Mouse (Mus musculus) gastrocnemius, postnatal 10 days (tissue): ENCODE results near the gene Pithd1. TPM values are rescaled to one million over a fixed set of nuclear protein-coding genes. Genes with fewer than 3 reads are reported as not detected.

ENCODE experiments used
- DNase-seq: peaks from one replicate; pipeline ENCODE4 v3.0.0; 2021; ENCODE audit warnings: mixed read lengths
- long read RNA-seq, 2 experiments: library from polyadenylated mRNA; stranded (forward); transcript quantifications; one replicate each; pipeline ENCODE4 v2.0.0; 2021
- total RNA-seq, 2 experiments: library from RNA; stranded (reverse); gene quantifications; 2 replicates each; pipeline ENCODE4 v1.2.3; 2021

The Pithd1 gene
- 10 to 100 TPM; 22.0 to 23.5 TPM for total RNA-seq
- long read RNA-seq, experiment 1, transcript Pithd1-201 (6 exons, 1,700 nt) = major isoform, 59 of 63 reads
- long read RNA-seq, experiment 1, partial matches to known transcripts = 0 of 63 reads
- long read RNA-seq, experiment 1, other reads (novel, unspliced or antisense) = 4 of 63 reads
- long read RNA-seq, experiment 2, transcript Pithd1-201 (6 exons, 1,700 nt) = major isoform, 50 of 52 reads
- long read RNA-seq, experiment 2, partial matches to known transcripts = 0 of 52 reads
- long read RNA-seq, experiment 2, other reads (novel, unspliced or antisense) = 2 of 52 reads

- DNase-seq = peak; percentile 93
These were observed at the start of gene Pithd1 for GRCm38 (mm10) chr4:135986943-135987710. Gene Pithd1, minus strand, starts transcription at chr4:135987264.

DNA sequence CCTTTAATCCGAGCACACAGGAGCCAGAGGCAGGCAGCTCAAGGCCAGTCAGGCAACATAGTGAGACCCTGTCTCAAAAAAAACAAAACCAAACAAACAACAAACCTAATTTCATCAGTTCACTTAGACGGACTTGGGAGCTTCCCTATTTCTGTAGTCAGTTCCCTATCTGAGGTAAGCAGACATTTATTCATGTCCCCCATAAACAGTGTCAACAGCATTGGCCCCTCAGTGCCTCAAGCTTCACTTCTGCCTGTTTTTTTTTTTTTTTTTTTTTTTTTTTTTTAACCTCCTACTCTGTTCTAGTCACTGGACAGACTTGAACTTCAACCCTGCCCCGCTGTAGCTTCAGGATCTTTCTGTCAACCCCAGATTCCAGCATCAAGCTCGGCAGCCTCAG lies 48.0 kb upstream of the Pithd1 start:
- no peak for DNase-seq

GRCm38 (mm10) chr4:136033231-136033630 lies 46.2 kb upstream of the Pithd1 start:
- DNase-seq = no peak

DNA sequence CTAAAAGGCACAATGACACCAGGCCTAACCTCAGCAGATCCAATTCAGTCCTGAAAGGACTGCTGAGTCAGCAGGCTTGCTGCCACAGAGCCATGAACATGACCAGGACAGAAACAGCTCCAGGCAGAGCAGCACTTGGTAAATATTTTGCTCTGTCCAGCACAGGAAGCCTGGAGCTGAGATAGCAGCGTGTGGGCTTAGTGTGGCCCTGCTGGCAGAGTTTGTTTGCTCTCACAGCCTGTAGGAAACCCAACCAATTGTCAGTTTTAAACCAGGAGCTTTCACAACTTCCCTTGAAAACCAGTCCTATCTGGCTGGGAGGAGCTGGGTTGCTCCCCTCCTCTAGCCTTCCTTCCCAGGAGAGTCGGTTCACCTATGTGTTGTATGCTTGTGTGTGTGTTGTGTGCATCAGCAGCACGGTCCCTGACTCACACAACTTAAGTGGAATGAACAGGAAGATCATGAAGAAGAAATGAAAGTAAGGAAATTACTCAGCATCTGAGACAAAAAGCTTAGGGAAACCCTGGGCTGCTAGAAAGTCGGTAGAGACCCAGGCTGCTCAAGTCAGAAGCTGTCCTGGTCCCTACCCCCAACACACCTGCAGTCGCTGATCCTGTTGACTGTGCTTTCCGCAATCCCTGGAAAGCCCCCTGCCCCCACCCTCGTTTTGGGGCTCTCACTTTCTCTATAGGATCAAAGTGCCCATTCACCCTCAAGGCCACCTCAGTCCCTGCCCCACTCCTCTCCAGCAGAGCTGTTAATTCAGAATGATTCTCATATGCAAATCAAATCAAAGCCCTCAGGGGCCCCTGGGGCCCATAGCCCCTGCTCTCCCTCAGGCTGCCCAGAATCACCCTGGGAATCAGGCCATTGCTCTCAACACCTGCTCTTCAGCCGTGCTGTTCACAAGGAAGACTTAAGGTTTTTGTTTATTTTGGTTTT lies 44.2 kb upstream of the Pithd1 start:
- DNase-seq = peak; percentile 31

DNA sequence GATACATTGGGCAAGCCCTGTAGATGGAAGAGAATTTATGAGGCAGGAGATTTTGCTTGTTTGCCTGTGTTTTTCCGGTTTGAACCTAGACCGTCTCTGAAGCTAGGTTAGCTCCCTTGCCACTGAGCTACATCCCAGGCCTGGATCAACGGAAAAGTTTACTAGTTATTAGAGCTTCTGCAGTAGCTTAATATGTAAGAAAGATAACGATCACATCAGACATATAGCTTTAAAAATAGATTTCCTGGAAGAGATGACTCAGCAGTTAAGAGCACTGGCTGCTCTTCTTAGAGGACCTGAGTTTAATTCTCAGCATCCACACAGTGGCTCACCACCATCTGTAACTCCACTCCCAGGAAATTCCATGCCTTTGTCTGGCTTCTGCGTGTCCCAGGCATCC lies 41.6 kb upstream of the Pithd1 start:
- DNase-seq = no peak

- no peak for DNase-seq
These were observed 41.1 kb upstream of the Pithd1 start for GRCm38 (mm10) chr4:136028132-136028564.

- DNase-seq = no peak
These were observed 40.5 kb upstream of the Pithd1 start for GRCm38 (mm10) chr4:136027416-136028131.

- DNase-seq = no peak
These were observed 38.3 kb upstream of the Pithd1 start for GRCm38 (mm10) chr4:136025350-136025749.

- no peak for DNase-seq
These were observed 35.9 kb upstream of the Pithd1 start for GRCm38 (mm10) chr4:136022924-136023323.

GRCm38 (mm10) chr4:136021549-136022047 lies 34.5 kb upstream of the Pithd1 start, which contains the start of gene Eloa:
Gene Eloa, minus strand, starts transcription at chr4:136021763.
- DNase-seq = peak; percentile 100

GRCm38 (mm10) chr4:136020743-136021548 lies 33.9 kb upstream of the Pithd1 start:
- no peak for DNase-seq

GRCm38 (mm10) chr4:136016059-136016602 lies 29.1 kb upstream of the Pithd1 start:
- no peak for DNase-seq

GRCm38 (mm10) chr4:136010586-136010985 lies 23.5 kb upstream of the Pithd1 start:
- DNase-seq = no peak

GRCm38 (mm10) chr4:136008782-136009447 lies 21.9 kb upstream of the Pithd1 start:
- DNase-seq = no peak

GRCm38 (mm10) chr4:136006821-136007220 lies 19.8 kb upstream of the Pithd1 start:
- no peak for DNase-seq

DNA sequence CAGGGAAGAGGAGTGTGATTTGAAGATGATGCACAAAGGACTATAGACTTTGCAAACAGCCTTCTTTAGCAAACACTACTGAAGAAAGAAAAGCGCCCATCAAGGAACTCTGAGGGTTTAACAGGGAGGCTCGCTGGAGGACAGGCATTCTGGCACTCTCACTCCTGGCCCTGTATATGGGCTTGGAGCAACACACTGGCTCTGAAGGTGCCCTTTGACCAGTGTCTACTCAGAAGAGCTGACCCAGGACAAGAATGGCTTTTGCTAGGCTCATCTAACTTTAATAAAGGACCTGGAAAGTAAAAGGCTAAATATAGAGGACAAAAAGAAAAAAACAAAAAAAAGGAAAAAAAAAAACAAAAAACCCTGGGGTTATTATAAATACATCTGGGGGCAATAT lies 17.9 kb upstream of the Pithd1 start:
- no peak for DNase-seq

- DNase-seq = no peak
These were observed 17.1 kb upstream of the Pithd1 start for GRCm38 (mm10) chr4:136004107-136004675.

DNA sequence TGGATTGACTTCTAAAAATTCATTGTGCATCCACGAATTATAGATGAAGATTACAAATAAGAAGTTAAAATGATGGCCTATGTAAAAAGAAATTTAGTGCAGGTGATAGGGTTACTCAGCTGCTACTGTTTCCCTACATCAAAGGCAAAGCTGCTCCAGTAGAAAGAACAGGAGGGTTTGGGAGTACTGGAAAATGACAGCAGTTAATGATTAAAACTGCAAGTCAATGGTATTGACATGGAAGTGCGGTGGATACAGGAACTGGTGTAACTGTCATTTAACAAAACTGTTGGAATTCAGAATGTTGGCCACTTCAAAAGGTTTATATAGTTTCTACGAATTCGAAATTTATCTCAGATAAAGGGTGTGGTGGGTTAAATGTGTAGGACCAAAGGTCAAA lies 8.1 kb upstream of the Pithd1 start:
- DNase-seq = no peak

DNA sequence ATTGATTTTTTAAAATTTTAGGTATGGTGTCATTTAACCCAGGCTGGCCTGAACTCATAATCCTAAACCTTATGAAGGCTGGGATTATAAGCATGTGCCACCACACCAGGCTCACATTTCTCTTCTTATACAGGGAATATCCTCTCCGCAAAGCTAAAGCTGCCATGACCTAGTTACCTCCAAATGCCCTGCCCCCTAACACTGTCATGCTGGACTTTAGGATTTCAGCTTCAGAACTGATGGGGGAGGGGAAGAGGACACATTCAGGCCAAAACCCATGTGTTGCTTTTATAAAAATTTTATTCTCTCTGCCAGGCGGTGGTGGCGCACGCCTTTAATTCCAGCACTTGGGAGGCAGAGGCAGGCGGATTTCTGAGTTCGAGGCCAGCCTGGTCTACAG lies 6.9 kb upstream of the Pithd1 start:
- DNase-seq = no peak
